Mouse (Mus musculus) CD4-positive, CD25-positive, alpha-beta regulatory T cell, adult 4 months (primary cell): ENCODE results near the gene Tas2r104. TPM values are rescaled to one million over a fixed set of nuclear protein-coding genes. Genes with fewer than 3 reads are reported as not detected.

Source experiments
- ATAC-seq: one replicate; pipeline ENCODE4 v1.8.0; 2017
- polyA plus RNA-seq, 2 experiments: library from polyadenylated mRNA; unstranded; fragments of 100-300 nt; shearing (Covaris generic); gene quantifications; one replicate each; pipeline ENCODE4 v1.2.1; 2017

Gene Tas2r104
- not detected for polyA plus RNA-seq

GRCm38 (mm10) chr6:131685644-131686043 lies at the start of gene Tas2r104:
Gene Tas2r104, minus strand, starts transcription at chr6:131685744.
- ATAC-seq: no peak

GRCm38 (mm10) chr6:131712803-131713202 lies 27.3 kb upstream of the Tas2r104 start:
- no peak for ATAC-seq

GRCm38 (mm10) chr6:131689963-131690362 lies 4.4 kb upstream of the Tas2r104 start, which contains the start of gene Tas2r114:
Gene Tas2r114, minus strand, starts transcription at chr6:131690063.
- ATAC-seq: no peak

- no peak for ATAC-seq
Observed at GRCm38 (mm10) chr6:131687395-131687794, 1.9 kb upstream of the Tas2r104 start, which contains the start of gene Tas2r105. Gene Tas2r105, minus strand, starts transcription at chr6:131687495.

GRCm38 (mm10) chr6:131678786-131679185 lies 6.8 kb downstream of the Tas2r104 start, which contains the start of gene Tas2r106:
Gene Tas2r106, minus strand, starts transcription at chr6:131678886.
- no peak for ATAC-seq

- ATAC-seq: no peak
Observed at GRCm38 (mm10) chr6:131660049-131660448, 25.5 kb downstream of the Tas2r104 start, which contains the start of gene Tas2r107. Gene Tas2r107, minus strand, starts transcription at chr6:131660149.

Other genes starting within 250 kb of the Tas2r104 start
- not detected for gene 5430401F13Rik, start 199.3 kb downstream of the Tas2r104 start, polyA plus RNA-seq
- gene Gm6619, start 199.3 kb downstream of the Tas2r104 start, polyA plus RNA-seq: not detected
- not detected for gene Tas2r130, start 54.8 kb downstream of the Tas2r104 start, polyA plus RNA-seq
- gene Tas2r107, start 25.6 kb downstream of the Tas2r104 start, polyA plus RNA-seq: not detected
- gene Tas2r106, start 6.9 kb downstream of the Tas2r104 start, polyA plus RNA-seq: not detected
- gene Tas2r105, start 1.8 kb upstream of the Tas2r104 start, polyA plus RNA-seq: not detected
- not detected for gene Tas2r114, start 4.3 kb upstream of the Tas2r104 start, polyA plus RNA-seq